Mouse (Mus musculus) splenic B cell, adult 2 months (primary cell): ENCODE data around the gene Nedd1.

Source experiments
- DNase-seq: peaks from one replicate; pipeline ENCODE4 v3.0.0-alpha.2; 2011; ENCODE audit warnings: low read depth, low spot score
- H3K27me3 ChIP-seq: 2 replicates; pipeline ENCODE4 v1.6.1; 2012; ENCODE audit warnings: mild to moderate bottlenecking, low read length, moderate library complexity, mixed read lengths; ENCODE audit not compliant: control insufficient read depth, poor library complexity, insufficient read depth, severe bottlenecking
- H3K36me3 ChIP-seq: 2 replicates; pipeline ENCODE4 v1.6.1; 2012; ENCODE audit warnings: mild to moderate bottlenecking, low read length, moderate library complexity, mixed read lengths; ENCODE audit not compliant: control insufficient read depth, poor library complexity, insufficient read depth, severe bottlenecking

Nedd1 gene

DNA sequence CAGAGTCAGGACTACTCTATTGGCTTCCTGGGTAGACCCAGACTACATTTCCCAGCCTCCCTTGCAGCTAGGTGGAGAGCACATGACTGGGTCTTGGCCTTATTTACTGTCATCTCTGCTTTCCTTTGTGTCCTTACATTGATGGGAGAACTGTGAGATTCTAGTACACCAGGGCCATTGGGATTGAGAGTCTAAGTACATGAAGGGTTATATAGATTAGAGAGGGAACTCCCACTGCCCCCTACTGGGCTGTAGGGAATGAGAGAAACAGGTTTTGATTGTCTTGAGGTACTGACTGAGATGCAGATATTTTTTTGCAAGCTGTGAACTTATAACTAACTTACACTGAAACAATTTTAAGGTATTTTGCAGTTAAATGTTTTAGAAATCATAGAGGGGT lies 81.2 kb downstream of the Nedd1 start:
- no peak for DNase-seq
- H3K36me3 ChIP-seq = no peaks in the 10 kb centered on the region
- no peaks in the 10 kb centered on the region for H3K27me3 ChIP-seq
